Mouse (Mus musculus): Measurements from ENCODE around the gene Olfr1129.
"Not testable (repeated sequence)": the region's sequence is repeated elsewhere in the genome, so short reads cannot be mapped to it uniquely, and the experiment has no call there.

Gene Olfr1129

DNA sequence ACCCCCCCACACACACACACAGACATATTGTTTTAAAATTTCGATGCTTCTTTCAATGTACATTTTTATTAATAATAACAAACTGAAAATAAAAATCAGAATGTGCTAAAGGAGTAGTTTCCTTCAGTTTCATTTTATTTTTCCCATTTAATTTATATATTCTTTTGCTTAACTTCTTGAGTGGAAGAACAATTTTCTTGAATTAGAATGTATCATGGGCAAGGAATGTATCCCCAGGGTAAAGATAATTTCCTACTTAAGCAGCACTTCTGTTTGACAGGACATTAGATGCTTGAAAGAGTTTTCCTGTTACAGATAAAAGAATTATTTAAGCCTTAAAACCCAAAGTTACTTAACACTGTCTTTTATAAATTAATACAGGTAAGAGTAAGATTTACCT is at the start of gene Olfr1129:
Gene Olfr1129, plus strand, starts transcription at position 301 of the 400 bp plus-strand sequence.
- DNase-seq, result not testable (repeated sequence)

DNA sequence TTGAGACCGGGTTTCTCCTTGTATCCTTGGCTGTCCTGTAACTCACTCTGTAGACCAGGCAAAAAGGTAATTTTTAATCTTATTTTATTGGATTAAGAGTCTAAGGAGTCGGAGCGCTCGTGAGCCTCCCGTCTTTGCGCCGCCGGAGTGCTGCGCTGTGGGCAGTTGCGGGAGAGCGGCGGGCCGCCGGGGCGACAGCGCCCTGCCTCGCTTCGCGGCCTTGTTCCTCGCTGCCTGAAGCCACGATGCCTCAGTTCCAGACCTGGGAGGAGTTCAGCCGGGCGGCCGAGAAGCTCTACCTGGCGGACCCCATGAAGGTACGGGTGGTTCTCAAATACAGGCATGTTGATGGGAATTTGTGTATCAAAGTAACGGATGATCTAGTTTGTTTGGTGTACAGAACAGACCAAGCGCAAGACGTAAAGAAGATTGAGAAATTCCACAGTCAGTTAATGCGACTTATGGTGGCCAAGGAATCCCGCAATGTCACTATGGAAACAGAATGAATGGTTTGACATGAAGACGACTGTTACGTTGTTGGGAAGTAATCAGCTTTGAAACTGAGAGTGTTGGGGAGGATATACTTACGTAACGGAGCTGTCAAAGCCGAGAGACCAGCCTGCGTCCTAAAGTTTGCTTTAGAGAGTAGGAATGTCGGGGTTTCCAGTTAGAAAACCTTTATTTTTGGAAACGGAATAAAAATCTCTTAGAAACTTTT is 47.6 kb upstream of the Olfr1129 start:
- not testable (repeated sequence) for DNase-seq

DNA sequence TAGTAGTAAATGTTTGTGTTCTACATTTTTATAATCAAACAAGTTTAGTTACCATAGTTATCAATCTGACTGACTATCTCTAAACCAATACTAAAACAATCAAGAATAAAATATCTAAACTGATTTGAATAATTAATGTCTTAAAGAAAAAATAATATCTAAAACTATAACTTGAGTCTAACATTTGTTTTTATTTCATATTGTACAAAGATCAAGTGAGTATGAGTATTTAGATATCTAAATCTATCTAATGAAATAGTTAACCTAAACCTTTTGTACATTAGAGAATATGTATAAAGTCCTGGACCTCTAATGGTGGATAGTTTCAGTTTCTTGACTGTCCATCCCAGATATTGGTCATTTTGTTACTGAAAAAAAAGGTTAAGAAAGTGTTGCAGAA is 42.2 kb upstream of the Olfr1129 start, which contains the start of gene Olfr153:
Gene Olfr153, plus strand, starts transcription at position 301 of the 400 bp plus-strand sequence.
- no peak for DNase-seq

DNA sequence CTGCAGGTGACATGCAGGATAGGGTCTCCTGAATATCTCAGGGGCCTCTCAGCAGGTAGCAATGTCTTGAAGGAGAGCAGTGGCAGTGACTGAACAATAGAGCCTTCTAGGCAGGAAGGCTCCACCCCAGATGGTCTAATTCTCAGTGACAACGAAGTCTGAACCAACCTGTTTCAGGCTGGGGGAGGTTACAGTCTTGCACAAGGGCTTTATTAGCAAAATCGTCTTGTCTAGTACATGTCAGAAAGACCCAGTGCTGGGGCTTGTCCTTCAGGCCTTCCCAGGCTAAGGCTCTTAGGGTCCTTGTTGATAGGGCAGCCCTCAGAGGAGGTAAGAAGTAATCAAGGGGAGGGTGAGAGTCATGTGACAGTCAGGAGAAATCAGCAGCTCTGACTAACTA is 38.9 kb upstream of the Olfr1129 start:
- no peak for DNase-seq

DNA sequence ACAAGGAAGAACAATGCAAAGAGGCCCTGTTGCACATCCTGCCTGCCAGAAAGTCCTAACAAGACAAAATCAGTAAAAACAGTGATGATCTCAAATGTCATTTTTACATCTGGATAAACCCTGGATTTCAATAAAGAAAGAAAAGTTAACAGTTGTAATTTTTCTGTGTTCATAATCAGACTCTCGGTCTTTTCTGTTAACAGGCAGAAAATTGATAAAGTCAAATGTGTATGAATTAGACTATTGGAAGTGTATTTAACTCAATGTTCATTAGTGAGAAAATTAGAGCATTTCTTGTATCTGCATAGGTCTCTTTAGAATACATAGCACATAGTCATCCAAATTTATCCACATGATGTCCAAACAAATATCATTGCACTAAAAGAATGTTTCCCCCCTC is 28.3 kb upstream of the Olfr1129 start, which contains the start of gene Olfr1128:
Gene Olfr1128, minus strand, starts transcription at position 101 of the 400 bp plus-strand sequence.
- no peak for DNase-seq

DNA sequence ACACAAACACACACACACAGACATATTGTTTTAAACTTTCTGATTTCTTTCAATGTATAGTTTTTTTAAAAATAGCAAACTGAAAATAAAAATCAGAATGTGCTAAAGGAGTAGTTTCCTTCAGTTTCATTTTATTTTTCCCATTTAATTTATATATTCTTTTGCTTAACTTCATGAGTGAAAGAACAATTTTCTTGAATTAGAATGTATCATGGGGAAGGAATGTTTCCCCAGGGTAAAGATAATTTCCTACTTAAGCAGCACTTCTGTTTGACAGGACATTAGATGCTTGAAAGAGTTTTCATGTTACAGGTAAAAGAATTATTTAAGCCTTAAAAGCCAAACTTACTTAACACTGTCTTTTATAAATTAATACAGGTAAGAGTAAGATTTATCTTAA is 32.2 kb downstream of the Olfr1129 start, which contains the start of gene Olfr1130:
Gene Olfr1130, plus strand, starts transcription at position 301 of the 400 bp plus-strand sequence.
- not testable (repeated sequence) for DNase-seq

DNA sequence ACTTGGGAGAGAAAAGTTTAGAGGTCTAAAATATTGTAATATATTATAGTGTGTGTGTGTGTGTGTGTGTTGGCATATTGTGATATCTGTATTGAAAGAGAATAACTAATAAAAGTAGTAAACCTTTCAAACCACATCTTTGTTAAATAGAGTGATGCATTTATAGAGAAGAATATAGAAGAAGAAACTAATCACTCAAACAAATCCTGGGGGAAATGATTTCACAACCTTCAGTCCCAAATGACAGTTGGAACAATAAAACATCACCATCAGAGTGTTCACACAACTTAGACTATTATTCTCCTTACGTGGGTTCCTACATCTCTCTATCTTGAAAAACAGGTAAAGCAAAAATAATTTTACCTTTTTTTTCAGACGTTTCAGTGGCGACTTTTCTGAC is 53.1 kb downstream of the Olfr1129 start, which contains the start of gene Olfr1131:
Gene Olfr1131, plus strand, starts transcription at position 301 of the 400 bp plus-strand sequence.
- DNase-seq, result no peak

Measured in cerebellum, adult 9-10 months (tissue).